Mouse (Mus musculus): ENCODE results near the gene Pnmal2.

The Pnmal2 gene

GRCm38 (mm10) chr7:16938117-16938791 is 6.2 kb upstream of the Pnmal2 start:
- in situ Hi-C loops (cut with MseI, MboI), result loop anchor here in 1 of 2 experiments (10.0 kb wide), 1 partner anchor 57 kb away; the partner anchor contains the start of gene Ccdc8

GRCm38 (mm10) chr7:16940292-16940691 is 4.2 kb upstream of the Pnmal2 start:
- in situ Hi-C loops (cut with MseI, MboI), result loop anchor here in 1 of 2 experiments (10.0 kb wide), 1 partner anchor 125 kb away; the partner anchor contains the start of gene Hif3a

DNA sequence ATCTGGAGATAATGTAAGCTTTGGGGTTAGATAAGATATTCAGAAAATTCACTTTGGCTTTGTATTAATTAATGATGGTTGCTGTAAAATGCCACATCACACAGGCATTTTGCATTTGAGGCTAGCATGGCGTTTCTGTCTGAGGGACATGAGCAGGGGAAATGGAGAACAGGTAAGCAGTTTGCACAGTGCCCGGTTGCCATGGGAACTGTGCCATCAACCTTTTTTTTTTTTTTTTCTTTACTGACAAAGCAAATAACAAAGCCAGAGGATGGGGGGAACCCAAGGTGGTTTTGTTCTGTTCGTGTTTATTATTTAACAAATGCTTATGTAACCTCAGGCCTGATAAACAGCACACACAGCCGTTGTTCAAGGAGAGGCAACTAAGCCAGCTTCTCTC is 1.6 kb upstream of the Pnmal2 start:
- in situ Hi-C loops (cut with MseI, MboI), result loop anchor here in 1 of 2 experiments (10.0 kb wide), 1 partner anchor 122 kb away; the partner anchor contains the start of gene Hif3a

DNA sequence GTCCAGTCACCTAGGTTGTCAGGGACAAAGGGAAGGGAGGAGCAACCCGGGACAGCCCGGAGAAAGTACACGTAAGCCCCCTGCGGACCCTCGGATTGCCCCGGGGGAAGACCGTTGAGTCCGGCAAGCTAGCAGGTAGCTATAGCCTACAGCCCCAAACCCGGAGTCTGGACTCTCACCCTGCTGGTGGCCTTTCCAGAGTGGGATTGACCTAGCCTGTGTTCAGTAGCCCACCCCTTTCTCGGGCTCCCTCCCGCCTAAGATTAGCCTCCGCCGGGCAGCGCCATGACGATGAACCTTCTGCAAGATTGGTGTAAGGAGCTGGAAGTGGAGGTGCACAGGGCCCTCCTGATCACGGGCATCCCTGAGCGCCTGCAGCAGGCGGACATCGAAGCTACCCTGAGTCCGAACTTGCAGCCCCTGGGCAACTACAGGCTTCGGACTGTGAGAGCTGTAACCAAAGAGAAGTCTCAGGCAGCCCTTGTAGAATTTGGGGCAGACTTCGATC is 380 bp downstream of the Pnmal2 start:
- in situ Hi-C loops (cut with MseI, MboI), result loop anchor here in 1 of 2 experiments (10.0 kb wide), 1 partner anchor 120 kb away; the partner anchor contains the start of gene Hif3a

DNA sequence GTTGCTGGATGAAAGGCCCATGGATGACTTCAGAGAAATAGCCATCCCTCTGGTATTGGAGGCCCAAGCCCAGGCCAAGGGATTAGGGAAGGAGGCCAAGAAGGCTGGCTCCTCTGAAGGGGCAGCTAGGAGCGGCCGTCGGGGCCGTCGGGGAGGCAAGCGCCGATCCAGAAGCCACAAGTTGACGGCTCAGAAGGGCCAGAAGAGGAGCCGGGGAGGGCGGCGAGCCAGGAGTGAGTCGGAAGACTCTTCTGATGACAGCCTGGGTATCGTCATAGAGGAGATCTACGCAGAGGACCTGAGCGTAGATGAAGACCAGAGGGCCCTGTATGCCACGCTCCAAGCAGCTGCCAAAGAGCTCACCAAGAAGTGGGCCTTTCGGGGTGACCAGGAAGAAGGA is 937 bp downstream of the Pnmal2 start:
- in situ Hi-C loops (cut with MseI, MboI), result loop anchor here in 1 of 2 experiments (10.0 kb wide), 1 partner anchor 119 kb away; the partner anchor contains the start of gene Hif3a

DNA sequence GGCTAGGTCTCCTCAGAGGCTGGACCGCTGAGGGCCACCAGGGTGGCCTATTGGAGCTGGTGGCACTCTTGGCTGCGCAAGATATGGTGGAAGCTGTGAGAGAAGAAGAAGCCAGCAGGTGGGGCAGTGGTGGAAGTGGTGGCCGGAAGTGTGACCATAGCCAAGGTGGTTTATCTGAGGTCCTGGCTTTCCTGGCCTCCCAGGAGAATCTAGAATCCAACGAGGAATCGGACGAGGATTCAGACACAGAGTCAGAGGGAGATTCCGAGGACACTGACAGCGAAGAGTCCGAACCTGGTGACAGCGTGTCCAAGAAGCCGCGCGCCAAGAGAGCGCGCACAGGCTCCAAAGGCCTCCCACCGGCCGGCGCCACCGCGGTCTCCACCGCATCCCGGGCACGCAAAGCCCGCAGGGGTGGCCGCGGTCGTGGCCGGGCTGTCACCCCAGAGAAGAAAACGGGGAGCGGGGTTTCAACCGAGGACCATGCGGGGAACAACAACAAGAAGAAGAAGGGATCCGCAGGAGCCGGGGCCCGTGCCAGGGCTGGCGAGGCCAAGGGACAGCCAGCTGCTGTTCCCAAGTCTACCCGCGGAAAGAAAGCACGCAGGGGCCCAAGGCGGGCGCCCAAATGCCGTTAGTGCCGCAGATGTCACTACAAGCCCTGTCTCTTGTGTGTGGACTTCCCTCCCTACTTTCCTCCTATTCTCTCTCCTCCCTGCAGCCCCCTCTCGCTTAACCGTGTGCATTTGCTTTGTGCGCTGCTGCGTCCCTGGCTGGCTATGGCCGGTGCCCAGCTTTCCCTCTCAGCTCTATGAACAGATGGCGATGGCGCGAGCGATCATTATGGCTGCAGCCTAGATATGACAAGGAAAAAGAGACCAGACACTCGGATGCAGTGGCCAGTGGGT is 2.2 kb downstream of the Pnmal2 start:
- in situ Hi-C loops (cut with MseI, MboI), result loop anchor here in 1 of 2 experiments (10.0 kb wide), 1 partner anchor 118 kb away; the partner anchor contains the start of gene Hif3a

GRCm38 (mm10) chr7:16947349-16947895 is 2.9 kb downstream of the Pnmal2 start:
- in situ Hi-C loops (cut with MseI, MboI), result loop anchor here in 1 of 2 experiments (10.0 kb wide), 1 partner anchor 117 kb away; the partner anchor contains the start of gene Hif3a

DNA sequence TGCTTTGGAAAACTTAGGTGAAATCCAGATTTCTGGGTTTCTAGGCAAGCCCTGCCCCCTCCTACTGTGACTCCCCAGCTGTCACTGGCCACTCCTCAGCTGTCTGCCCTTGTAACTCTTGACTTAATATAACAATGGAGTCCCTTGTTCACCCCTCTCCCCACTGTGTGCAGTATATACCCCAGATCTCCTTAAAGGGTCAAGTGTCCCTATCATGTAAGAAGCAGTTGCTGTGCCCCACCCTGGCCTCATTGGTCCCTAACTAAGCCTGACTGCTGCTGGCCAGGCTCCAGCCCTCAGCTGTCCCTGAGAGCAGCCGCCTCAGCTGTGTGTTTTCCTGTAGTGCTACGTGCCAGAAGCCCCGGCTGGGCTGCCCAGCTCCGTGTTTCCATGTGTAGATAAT is 3.5 kb downstream of the Pnmal2 start:
- in situ Hi-C loops (cut with MseI, MboI), result loop anchor here in 1 of 2 experiments (10.0 kb wide), 1 partner anchor 117 kb away; the partner anchor contains the start of gene Hif3a

- in situ Hi-C loops (cut with MseI, MboI), result loop anchor here in 1 of 2 experiments (10.0 kb wide), 1 partner anchor 116 kb away; the partner anchor contains the start of gene Hif3a
Measured at GRCm38 (mm10) chr7:16948923-16949458, 4.5 kb downstream of the Pnmal2 start.

DNA sequence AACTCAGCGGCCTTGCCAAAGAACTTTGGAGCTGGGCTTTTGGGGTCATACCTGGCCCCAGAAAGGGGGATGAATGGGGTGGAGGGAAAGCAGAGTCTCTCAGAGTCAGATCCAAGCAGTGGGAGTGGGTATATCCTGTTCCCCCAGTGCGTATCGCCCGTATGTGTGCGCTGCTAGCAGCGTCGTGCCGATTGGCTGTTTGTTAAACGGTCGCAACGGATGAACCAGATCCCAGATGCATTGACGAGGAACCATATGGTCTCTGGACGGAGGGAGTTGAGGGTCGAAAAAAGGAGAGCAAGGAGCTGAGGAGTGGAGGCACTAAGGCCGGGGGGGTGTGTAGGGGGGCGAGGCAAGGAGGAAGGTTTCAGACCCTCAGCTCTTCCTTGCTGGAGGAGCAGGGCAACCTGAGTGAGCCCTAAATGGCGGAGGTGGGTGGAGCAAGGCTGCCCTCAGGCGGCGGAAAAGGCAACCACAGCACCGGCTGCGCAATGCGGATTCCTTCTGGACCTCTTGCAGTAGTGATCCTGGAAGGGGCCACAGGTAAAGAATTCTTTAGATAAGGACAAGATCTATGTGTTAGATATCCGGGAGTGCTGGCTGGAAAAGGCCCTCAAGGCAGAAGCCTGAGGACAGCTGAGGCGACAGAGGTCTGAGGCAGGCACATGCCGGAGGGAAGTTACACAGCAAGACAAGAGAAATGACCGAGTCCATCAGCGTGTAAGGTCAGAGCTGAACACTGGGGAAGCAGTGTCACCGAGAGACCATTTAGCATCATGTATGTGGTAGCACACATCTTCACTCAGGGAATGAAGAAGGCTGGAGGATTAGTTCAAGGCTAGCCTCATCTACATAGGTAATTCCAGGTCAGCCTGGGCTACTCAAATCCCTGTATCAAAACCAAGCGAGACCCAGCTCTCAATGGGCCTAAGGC is 5.7 kb downstream of the Pnmal2 start:
- in situ Hi-C loops (cut with MseI, MboI), result loop anchor here (5.0 to 10.0 kb wide), 3 partner anchors 47 to 117 kb away; partner anchors contain the start of gene Hif3a (in 1 of the 2)

DNA sequence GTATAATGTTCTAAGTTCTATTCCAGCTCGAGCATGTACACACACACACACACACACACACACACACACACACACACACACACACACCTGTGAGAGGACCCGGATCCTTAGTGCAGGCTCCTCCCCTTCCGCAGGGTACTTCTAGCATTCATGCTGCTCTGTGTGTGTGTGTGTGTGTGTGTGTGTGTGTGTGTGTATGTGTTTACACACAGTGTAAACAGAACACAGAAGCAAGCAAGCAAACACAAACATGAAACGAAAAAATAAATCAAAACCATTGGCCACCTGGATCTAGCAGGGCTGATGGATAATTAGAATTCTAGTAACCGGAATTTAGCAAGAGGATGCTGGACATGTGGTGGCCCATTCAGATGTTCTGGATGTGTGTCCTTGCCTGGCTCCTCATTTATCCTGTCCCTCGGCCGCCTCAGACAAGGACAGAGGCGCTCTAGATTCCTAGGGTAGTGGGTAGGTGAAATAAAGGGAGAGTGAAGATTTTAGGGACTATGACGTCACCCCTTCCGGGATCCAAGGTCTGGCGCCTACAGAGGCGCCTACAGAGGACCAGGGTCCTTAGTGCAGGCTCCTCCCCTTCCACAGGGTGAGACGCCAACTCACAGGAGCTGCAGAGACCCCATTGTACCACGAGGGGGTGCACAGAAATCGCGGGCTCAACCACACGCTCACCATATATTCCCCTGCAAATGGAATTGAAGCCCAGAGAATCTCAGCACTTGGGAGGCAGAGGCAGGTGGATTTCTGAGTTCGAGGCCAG is 6.6 kb downstream of the Pnmal2 start:
- in situ Hi-C loops (cut with MseI, MboI), result loop anchor here (5.0 kb wide), 2 partner anchors 46 to 116 kb away; no protein-coding TSS in a partner anchor

GRCm38 (mm10) chr7:16953776-16954175 is 9.3 kb downstream of the Pnmal2 start:
- in situ Hi-C loops (cut with MseI, MboI), result loop anchor here (5.0 kb wide), 2 partner anchors 44 to 114 kb away; no protein-coding TSS in a partner anchor

- in situ Hi-C loops (cut with MseI, MboI), result no loop called here
Measured at GRCm38 (mm10) chr7:16955712-16956111, 11.2 kb downstream of the Pnmal2 start.

DNA sequence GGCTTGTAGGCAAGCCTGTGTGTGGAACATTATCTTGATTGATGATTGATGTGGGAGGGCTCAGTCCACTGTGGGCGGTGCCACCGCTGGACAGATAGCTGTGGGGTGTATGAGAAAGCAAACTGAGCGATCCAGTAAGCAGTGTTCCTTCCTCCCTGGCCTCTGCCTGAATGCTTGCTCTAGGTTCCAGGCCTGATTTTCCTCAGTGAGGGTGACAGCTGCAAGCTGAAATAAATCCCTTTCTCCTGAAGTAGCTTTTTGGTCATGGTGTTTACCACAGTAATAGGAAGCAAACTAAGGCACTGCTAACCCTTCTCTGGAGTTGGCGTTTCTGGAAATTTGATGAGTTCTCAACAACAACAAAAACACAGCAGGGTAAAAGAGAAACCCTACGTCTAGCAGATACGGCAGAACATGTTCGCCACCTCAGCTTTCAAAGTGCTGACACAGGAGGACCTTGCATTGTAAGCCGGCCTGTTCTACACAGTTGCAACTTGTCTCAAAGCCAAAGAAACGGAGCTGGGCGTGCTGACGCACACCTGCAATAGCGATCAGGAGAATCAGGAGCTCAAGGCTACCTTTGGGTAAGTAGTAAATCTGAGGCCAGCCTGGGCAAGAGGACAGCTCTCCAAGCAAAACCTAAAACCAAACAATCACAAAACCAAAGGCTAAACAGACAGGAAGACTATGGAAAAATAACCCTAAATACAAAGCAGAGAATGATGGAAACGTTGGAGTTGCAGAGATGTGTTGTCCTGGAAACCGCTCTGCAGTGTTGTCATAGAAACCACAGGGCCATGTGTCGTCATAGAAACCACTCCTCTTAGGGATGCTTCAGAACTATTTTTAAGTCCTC is 12.2 kb downstream of the Pnmal2 start:
- in situ Hi-C loops (cut with MseI, MboI), result no loop called here

DNA sequence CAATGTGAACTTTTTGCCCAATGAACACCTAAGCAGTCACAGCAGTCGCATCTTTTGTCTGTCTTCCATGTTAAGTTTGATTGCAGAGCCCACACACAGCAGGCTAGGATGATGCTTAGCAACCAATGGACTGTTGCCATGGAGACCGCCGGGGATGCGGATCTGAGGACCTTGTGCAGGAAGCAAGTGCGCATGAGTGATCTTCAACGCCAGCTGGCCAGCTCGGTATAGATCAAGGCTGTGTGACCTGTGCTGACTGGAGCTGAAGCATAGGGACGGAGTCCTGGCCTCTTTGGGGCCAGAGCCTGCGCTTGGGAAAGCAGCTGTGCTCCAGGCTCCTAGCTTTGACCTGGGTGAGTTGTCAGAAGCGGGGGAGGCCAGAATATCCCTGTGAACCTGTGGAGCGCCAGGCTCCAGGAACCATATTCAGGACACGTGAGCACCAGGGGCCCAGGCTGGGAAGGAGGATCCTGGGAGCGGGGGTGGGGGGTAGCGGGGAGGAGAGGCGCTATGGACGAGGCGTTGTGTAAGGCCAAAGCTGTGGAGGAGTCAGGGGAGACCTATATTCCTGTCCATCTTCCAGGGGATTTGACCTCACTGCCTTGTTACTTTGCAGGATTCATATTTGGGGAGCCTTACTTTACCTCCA is 15.2 kb downstream of the Pnmal2 start, which contains the start of gene Pnmal1:
TSS of gene Pnmal1 (plus strand) at position 141 of the 649 bp plus-strand sequence.
- in situ Hi-C loops (cut with MseI, MboI), result loop anchor here in 1 of 2 experiments (5.0 kb wide), 1 partner anchor 38 kb away; no protein-coding TSS in a partner anchor

GRCm38 (mm10) chr7:16961678-16962077 is 17.2 kb downstream of the Pnmal2 start:
- in situ Hi-C loops (cut with MseI, MboI), result loop anchor here in 1 of 2 experiments (5.0 kb wide), 1 partner anchor 36 kb away; no protein-coding TSS in a partner anchor

GRCm38 (mm10) chr7:16968414-16968813 is 23.9 kb downstream of the Pnmal2 start:
- in situ Hi-C loops (cut with MseI, MboI), result no loop called here
